Mouse (Mus musculus) kidney, adult 2 months (tissue): ENCODE measurements at regions not wholly inside any gene's neighbourhood (a gene's known extent, or its start where the extent isn't known, plus 50 kb on each side); places are given as distances from the start of the nearest gene placed in this dataset.

Source experiments
- DNase-seq: peaks from one replicate; pipeline ENCODE4 v3.0.0; 2021
- H3K27ac ChIP-seq: fragments of 200-500 bp; 2 replicates; pipeline ENCODE4 v1.5.1; 2012; ENCODE audit warnings: low read depth, low read length, control low read depth, inconsistent platforms; ENCODE audit not compliant: insufficient read depth
- H3K27me3 ChIP-seq: fragments of 200-500 bp; replicated peaks from 2 replicates; pipeline ENCODE4 v1.6.1; 2012; ENCODE audit warnings: mild to moderate bottlenecking, moderate library complexity, low read length, inconsistent platforms; ENCODE audit not compliant: control insufficient read depth, insufficient read depth
- H3K36me3 ChIP-seq: fragments of 200-500 bp; 2 replicates; pipeline ENCODE4 v1.6.1; 2012; ENCODE audit warnings: mild to moderate bottlenecking, moderate library complexity, low read length, inconsistent platforms; ENCODE audit not compliant: control insufficient read depth, insufficient read depth
- H3K4me1 ChIP-seq: fragments of 200-500 bp; 2 replicates; pipeline ENCODE4 v1.6.1; 2011; ENCODE audit warnings: low read length; ENCODE audit not compliant: control insufficient read depth, insufficient read depth
- H3K4me3 ChIP-seq: fragments of 200-500 bp; 2 replicates; pipeline ENCODE4 v1.5.1; 2011; ENCODE audit warnings: mild to moderate bottlenecking, low read depth, low read length, control low read depth; ENCODE audit not compliant: insufficient read depth
- CTCF ChIP-seq: fragments of 200-500 bp; conservative IDR thresholded peaks from 2 replicates; pipeline ENCODE4 v1.5.1; 2011; ENCODE audit warnings: low read depth, mild to moderate bottlenecking, control low read depth, low read length, moderate library complexity, mixed read lengths; ENCODE audit not compliant: insufficient read depth, insufficient read length
- POLR2A ChIP-seq: fragments of 200-500 bp; IDR thresholded peaks from one replicate; pipeline ENCODE4 v1.6.1; 2011; ENCODE audit warnings: low read depth, low read length, control low read depth
- WGBS: fragments of 180-500 bp; shearing (Covaris S2); methylation state at CpG from one replicate; pipeline ENCODE4 v1.1.7; 2018; 5-methylcytosine and 5-hydroxymethylcytosine counted together

GRCm38 (mm10) chr13:28433445-28433844 lies 176.1 kb downstream of the Gm11361 start:
- DNase-seq = no peak
- no peaks in the 10 kb centered on the region for H3K4me1 ChIP-seq
- WGBS = 61% methylated on average over 2 of the region's 2 CpGs
- no peak overlapping the region for H3K27ac ChIP-seq
- no peaks in the 10 kb centered on the region for H3K27me3 ChIP-seq
- no peak for TF ChIP-seq CTCF
- TF ChIP-seq POLR2A = no peak
- no peak overlapping the region for H3K4me3 ChIP-seq
- no peaks in the 10 kb centered on the region for H3K36me3 ChIP-seq

GRCm38 (mm10) chr13:28432017-28432416 lies 174.7 kb downstream of the Gm11361 start:
- 93% methylated on average over 2 of the region's 2 CpGs for whole genome bisulfite sequencing
- H3K36me3 ChIP-seq = no peaks in the 10 kb centered on the region
- no peaks in the 10 kb centered on the region for H3K27me3 ChIP-seq
- no peak for TF ChIP-seq POLR2A
- no peak for TF ChIP-seq CTCF
- H3K4me3 ChIP-seq = no peak overlapping the region
- no peak for DNase-seq
- no peaks in the 10 kb centered on the region for H3K4me1 ChIP-seq
- H3K27ac ChIP-seq = no peak overlapping the region

GRCm38 (mm10) chr13:28426085-28426484 lies 168.8 kb downstream of the Gm11361 start:
- TF ChIP-seq CTCF (peak; percentile 23; the same call in 1 of the 2 replicates), POLR2A (no peak)
- peaks cover 5% of the 10 kb centered on the region; the same call in 1 of the 2 replicates for H3K4me1 ChIP-seq
- no peak overlapping the region for H3K4me3 ChIP-seq
- peak; percentile 8 for DNase-seq
- no peaks in the 10 kb centered on the region for H3K27me3 ChIP-seq
- H3K36me3 ChIP-seq = no peaks in the 10 kb centered on the region
- no peak overlapping the region for H3K27ac ChIP-seq
- WGBS = 79% methylated on average over 4 of the region's 4 CpGs

- no peak for TF ChIP-seq CTCF
- no peak for TF ChIP-seq POLR2A
- DNase-seq = no peak
Measured at GRCm38 (mm10) chr13:28425116-28425515, 167.8 kb downstream of the Gm11361 start.

GRCm38 (mm10) chr13:28424446-28425059 lies 167.2 kb downstream of the Gm11361 start:
- Histone ChIP-seq H3K27me3 (no peaks in the 10 kb centered on the region), H3K27ac (no peak overlapping the region), H3K36me3 (no peaks in the 10 kb centered on the region), H3K4me1 (peaks cover 5% of the 10 kb centered on the region; the same call in 1 of the 2 replicates), H3K4me3 (no peak overlapping the region)
- WGBS = 22% methylated on average over 8 of the region's 8 CpGs
- peak; percentile 53 for DNase-seq
- no peak for TF ChIP-seq CTCF
- TF ChIP-seq POLR2A = no peak

More at GRCm38 (mm10) chr13:28425116-28425515, 167.8 kb downstream of the Gm11361 start:
- 66% methylated on average over 3 of the region's 3 CpGs for WGBS
- H3K4me3 ChIP-seq = no peak overlapping the region
- H3K27me3 ChIP-seq = no peaks in the 10 kb centered on the region
- no peak overlapping the region for H3K27ac ChIP-seq
- no peaks in the 10 kb centered on the region for H3K36me3 ChIP-seq
- peaks cover 5% of the 10 kb centered on the region; the same call in 1 of the 2 replicates for H3K4me1 ChIP-seq

- no peaks in the 10 kb centered on the region for H3K27me3 ChIP-seq
- DNase-seq = no peak
- no peak overlapping the region for H3K27ac ChIP-seq
- 94% methylated on average over 3 of the region's 3 CpGs for WGBS
- no peak overlapping the region for H3K4me3 ChIP-seq
- no peak for TF ChIP-seq POLR2A
- no peak for TF ChIP-seq CTCF
- no peaks in the 10 kb centered on the region for H3K36me3 ChIP-seq
- peaks cover 16% of the 10 kb centered on the region; the same call in 1 of the 2 replicates for H3K4me1 ChIP-seq
Measured at GRCm38 (mm10) chr13:28421309-28421708, 164.0 kb downstream of the Gm11361 start.

- H3K27me3 ChIP-seq = no peaks in the 10 kb centered on the region
- H3K27ac ChIP-seq = no peak overlapping the region
- DNase-seq = no peak
- TF ChIP-seq POLR2A = no peak
- TF ChIP-seq CTCF = no peak
- H3K4me3 ChIP-seq = no peak overlapping the region
- WGBS = 88% methylated on average over 3 of the region's 3 CpGs
- no peaks in the 10 kb centered on the region for H3K36me3 ChIP-seq
- H3K4me1 ChIP-seq = peaks cover 20% of the 10 kb centered on the region
Measured at GRCm38 (mm10) chr13:28420636-28421035, 163.3 kb downstream of the Gm11361 start.
